Mouse (Mus musculus) small intestine, adult 2 months (tissue): ENCODE measurements around the gene Rpl10a. TPM values are rescaled to one million over a fixed set of nuclear protein-coding genes. Genes with fewer than 3 reads are reported as not detected.

Experiments
- H3K27ac ChIP-seq: fragments of 200-500 bp; 2 replicates; pipeline ENCODE4 v1.5.1; 2012; ENCODE audit warnings: low read depth, low read length, control low read depth, inconsistent platforms; ENCODE audit not compliant: insufficient read depth
- H3K27me3 ChIP-seq: fragments of 200-500 bp; 2 replicates; pipeline ENCODE4 v1.6.1; 2012; ENCODE audit warnings: mild to moderate bottlenecking, moderate library complexity, low read length, inconsistent platforms; ENCODE audit not compliant: control insufficient read depth, insufficient read depth
- H3K36me3 ChIP-seq: fragments of 200-500 bp; 2 replicates; pipeline ENCODE4 v1.6.1; 2012; ENCODE audit warnings: mild to moderate bottlenecking, low read length, control low read depth, inconsistent platforms; ENCODE audit not compliant: control insufficient read depth, insufficient read depth
- H3K4me1 ChIP-seq: fragments of 200-500 bp; 2 replicates; pipeline ENCODE4 v1.6.1; 2012; ENCODE audit warnings: low read length, inconsistent platforms, mixed read lengths; ENCODE audit not compliant: control insufficient read depth, insufficient read depth, insufficient read length
- H3K4me3 ChIP-seq: fragments of 200-500 bp; 2 replicates; pipeline ENCODE4 v1.5.1; 2012; ENCODE audit warnings: low read depth, mild to moderate bottlenecking, control low read depth, inconsistent platforms, low read length, moderate library complexity
- CTCF ChIP-seq: fragments of 200-500 bp; IDR thresholded peaks from 2 replicates; pipeline ENCODE4 v1.5.1; 2012; ENCODE audit warnings: low read depth, mild to moderate bottlenecking, control low read depth, inconsistent platforms, low read length, moderate library complexity, mixed read lengths; ENCODE audit not compliant: insufficient replicate concordance, insufficient read length; ENCODE audit errors: extremely low read depth
- POLR2A ChIP-seq: fragments of 200-500 bp; IDR thresholded peaks from 2 replicates; pipeline ENCODE4 v1.6.1; 2012; ENCODE audit warnings: low read depth, mild to moderate bottlenecking, control low read depth, inconsistent platforms, low read length, moderate library complexity
- WGBS: fragments of 180-500 bp; shearing (Covaris S2); methylation state at CpG from one replicate; pipeline ENCODE4 v1.1.7; 2018; 5-methylcytosine and 5-hydroxymethylcytosine counted together
- polyA plus RNA-seq: library from polyadenylated mRNA; depleted of rRNA; stranded (reverse); fragments of >200 nt; gene quantifications from 2 replicates; pipeline ENCODE4 v1.2.3, GENCODE M21; 2012

Gene Rpl10a
- polyA plus RNA-seq, 1 experiment, result 2,365 TPM

- peaks cover 69% of the 10 kb centered on the region for H3K4me1 ChIP-seq
- 87% methylated on average over 10 of the region's 10 CpGs for WGBS
- H3K4me3 ChIP-seq, result no peak overlapping the region
- H3K27ac ChIP-seq, result peak overlapping the region; percentile 94
- TF ChIP-seq CTCF (no peak), POLR2A (no peak)
- H3K27me3 ChIP-seq, result no peaks in the 10 kb centered on the region
- H3K36me3 ChIP-seq, result peaks cover 19% of the 10 kb centered on the region
These were observed 42.1 kb upstream of the Rpl10a start for GRCm38 (mm10) chr17:28286133-28286532.

DNA sequence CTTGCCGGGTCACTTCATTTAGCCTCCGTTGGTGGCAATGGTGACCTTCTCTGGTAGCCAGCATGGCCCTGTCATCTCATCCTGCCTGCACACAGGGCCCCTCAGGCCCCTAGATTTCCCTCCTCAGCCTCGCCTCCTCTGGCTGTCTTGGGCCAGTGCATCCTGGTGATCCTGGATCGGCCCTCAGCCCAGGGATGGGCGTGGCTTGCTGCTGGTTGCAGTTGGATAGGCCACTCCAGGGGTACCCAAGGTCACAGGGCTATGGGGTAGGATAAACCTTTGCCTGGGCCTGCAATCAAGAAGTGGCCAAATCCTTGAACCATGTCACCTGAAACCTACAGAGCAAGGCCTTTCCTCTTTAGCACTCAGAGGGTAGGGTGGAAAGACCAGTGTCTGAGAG, 41.3 kb upstream of the Rpl10a start:
- H3K27me3 ChIP-seq, result no peaks in the 10 kb centered on the region
- no peak overlapping the region for H3K4me3 ChIP-seq
- H3K27ac ChIP-seq, result peak overlapping the region; percentile 94
- peaks cover 61% of the 10 kb centered on the region for H3K4me1 ChIP-seq
- peaks cover 26% of the 10 kb centered on the region for H3K36me3 ChIP-seq
- TF ChIP-seq CTCF, result peak; percentile 29; the same call in 1 of the 2 replicates
- no peak for TF ChIP-seq POLR2A
- 34% methylated on average over 5 of the region's 5 CpGs for WGBS

DNA sequence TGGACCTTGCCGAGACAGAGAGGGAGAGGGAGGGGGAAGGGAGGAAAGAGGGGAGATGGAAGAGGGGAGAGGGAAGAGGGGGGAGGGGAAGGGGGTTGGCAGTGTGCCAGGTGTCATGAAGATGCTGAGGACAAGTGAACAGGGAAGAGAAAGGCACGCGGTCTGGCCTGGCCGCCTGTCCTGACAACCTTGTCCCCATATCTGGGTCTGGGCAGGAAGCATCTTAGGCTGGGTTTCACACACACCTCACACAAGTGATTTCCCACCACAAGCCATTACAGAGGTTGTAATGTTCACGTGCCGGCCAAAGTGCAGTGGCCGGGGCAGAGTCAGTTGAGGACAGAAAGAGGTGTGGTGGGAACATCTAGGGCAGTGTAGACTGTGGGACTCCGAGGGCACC, 40.7 kb upstream of the Rpl10a start:
- 12% methylated on average over 8 of the region's 8 CpGs for WGBS
- Histone ChIP-seq H3K4me3 (no peak overlapping the region), H3K27ac (peak overlapping the region; percentile 94), H3K36me3 (peaks cover 31% of the 10 kb centered on the region), H3K27me3 (no peaks in the 10 kb centered on the region), H3K4me1 (peaks cover 58% of the 10 kb centered on the region)
- TF ChIP-seq CTCF, result no peak
- no peak for TF ChIP-seq POLR2A

DNA sequence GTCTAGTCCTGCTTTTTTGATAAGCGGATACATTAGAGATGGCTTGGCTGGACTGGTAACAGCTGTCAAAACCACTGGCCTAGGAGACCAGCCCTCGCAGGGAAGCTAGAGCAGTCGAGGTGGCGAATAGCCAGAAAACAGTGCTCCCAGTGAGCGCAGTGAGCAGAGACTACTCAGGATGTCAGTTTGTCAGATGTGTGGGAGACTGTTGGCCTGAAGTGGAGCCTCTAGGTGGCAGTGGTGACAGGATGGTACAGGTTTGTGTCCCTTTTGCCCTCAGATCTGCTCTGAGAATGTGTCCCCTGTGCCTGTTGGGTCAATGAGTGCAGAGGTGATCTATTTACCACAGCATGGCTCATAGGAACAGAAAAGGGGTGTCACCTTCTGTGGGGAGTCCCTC, 40.3 kb upstream of the Rpl10a start:
- peaks cover 54% of the 10 kb centered on the region for H3K4me1 ChIP-seq
- H3K27ac ChIP-seq, result peak overlapping the region; percentile 87
- TF ChIP-seq CTCF (peak; percentile 58; the same call in 1 of the 2 replicates), POLR2A (no peak; the same call in 1 of the 2 replicates)
- no peak overlapping the region for H3K4me3 ChIP-seq
- WGBS, result 15% methylated on average over 5 of the region's 5 CpGs
- no peaks in the 10 kb centered on the region for H3K27me3 ChIP-seq
- H3K36me3 ChIP-seq, result peaks cover 31% of the 10 kb centered on the region

GRCm38 (mm10) chr17:28290262-28290661, 38.0 kb upstream of the Rpl10a start:
- Histone ChIP-seq H3K36me3 (peaks cover 43% of the 10 kb centered on the region), H3K27me3 (no peaks in the 10 kb centered on the region), H3K4me1 (peaks cover 38% of the 10 kb centered on the region), H3K4me3 (no peak overlapping the region), H3K27ac (peak overlapping the region; percentile 47)
- 25% methylated on average over 3 of the region's 3 CpGs for WGBS
- TF ChIP-seq CTCF, result no peak

DNA sequence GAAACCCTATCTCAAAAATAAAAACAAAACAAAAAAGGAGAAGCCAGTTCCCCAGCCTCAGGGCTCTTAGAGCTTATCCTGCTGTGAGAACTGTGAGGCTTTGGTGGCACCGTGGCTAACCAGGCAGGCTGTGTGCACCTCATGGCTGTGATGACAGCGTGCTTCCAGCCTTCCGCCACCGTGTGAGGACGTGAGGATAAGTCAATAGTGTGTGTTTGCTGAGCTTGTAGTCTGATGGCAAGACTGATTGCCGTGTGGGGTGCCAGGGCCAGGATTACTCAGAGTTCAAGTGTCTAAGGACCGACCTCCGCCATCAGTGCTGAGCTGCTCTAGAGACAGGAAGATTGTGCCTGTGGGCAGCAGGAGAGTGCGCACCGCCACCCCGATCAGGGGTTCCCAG, 37.6 kb upstream of the Rpl10a start:
- WGBS, result 53% methylated on average over 11 of the region's 11 CpGs

GRCm38 (mm10) chr17:28291346-28291745, 36.9 kb upstream of the Rpl10a start:
- no peak for TF ChIP-seq POLR2A
- TF ChIP-seq CTCF, result no peak
- no peaks in the 10 kb centered on the region for H3K27me3 ChIP-seq
- H3K27ac ChIP-seq, result no peak overlapping the region
- 83% methylated on average over 7 of the region's 7 CpGs for WGBS
- peaks cover 45% of the 10 kb centered on the region for H3K36me3 ChIP-seq
- H3K4me1 ChIP-seq, result peaks cover 31% of the 10 kb centered on the region
- no peak overlapping the region for H3K4me3 ChIP-seq

More for the DNA sequence above, 37.6 kb upstream of the Rpl10a start:
- Histone ChIP-seq H3K4me1 (peaks cover 38% of the 10 kb centered on the region), H3K27ac (peak overlapping the region; percentile 33), H3K36me3 (peaks cover 45% of the 10 kb centered on the region), H3K27me3 (no peaks in the 10 kb centered on the region), H3K4me3 (no peak overlapping the region)
- TF ChIP-seq CTCF (no peak), POLR2A (no peak)

DNA sequence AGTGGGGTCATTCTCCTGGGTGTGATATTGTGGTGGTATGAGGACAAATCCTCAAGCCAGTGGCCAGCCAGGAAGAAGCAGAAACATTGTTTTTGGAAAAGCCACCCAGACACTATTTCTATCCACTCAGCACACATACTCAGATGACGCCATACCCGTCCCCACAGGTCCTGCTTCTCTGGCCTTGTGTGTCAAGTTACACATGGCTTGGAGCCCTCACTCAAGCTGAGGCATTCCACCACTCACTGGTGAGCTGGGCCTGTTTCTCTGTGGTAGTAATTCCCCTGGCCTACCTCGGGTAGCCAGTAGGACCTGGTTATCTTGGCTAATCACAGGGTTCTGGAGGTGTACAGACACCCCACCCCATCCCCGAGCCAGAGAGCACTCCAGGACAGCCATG, 34.6 kb upstream of the Rpl10a start:
- Histone ChIP-seq H3K4me1 (peaks cover 13% of the 10 kb centered on the region), H3K27me3 (no peaks in the 10 kb centered on the region), H3K36me3 (peaks cover 57% of the 10 kb centered on the region), H3K27ac (no peak overlapping the region), H3K4me3 (no peak overlapping the region)
- WGBS, result 76% methylated on average over 4 of the region's 4 CpGs
- TF ChIP-seq CTCF (no peak), POLR2A (no peak)
